Mouse (Mus musculus): ENCODE data around the gene Itih5. TPM values are rescaled to one million over a fixed set of nuclear protein-coding genes. Genes with fewer than 3 reads are reported as not detected.
A peak's percentile ranks its signal among the peaks of the same experiment; 100 is the strongest.

Gene Itih5
- polyA plus RNA-seq, 1 experiment from 2014 or later = 15.6 TPM

DNA sequence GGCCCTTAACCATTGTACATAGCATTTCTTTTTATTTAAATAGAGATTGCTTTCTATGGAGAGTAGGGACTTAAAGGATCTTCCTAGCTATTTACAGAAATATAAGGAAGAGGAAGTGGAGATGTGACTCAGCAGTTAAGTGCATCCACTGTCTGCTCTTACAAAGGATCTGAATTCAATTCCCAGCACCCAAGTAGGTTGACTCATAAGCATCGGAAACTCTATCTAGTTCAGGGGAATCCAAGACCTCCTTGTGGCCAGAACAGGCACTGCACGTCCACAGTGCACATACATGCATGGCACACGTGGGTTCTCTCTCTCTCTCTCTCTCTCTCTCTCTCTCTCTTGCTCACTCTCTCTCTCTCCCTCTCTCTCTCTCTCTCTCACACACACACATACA lies 41.8 kb downstream of the Itih5 start:
- no peaks in the 10 kb centered on the region for H3K9me3 ChIP-seq (ENCODE audit: control insufficient read depth, low read depth, low read length)
- H3K27me3 ChIP-seq (ENCODE audit: control insufficient read depth, insufficient read depth, low read length) = no peaks in the 10 kb centered on the region
- no peak overlapping the region for H3K27ac ChIP-seq (ENCODE audit: low read length)
- no peaks in the 10 kb centered on the region for H3K36me3 ChIP-seq (ENCODE audit: control insufficient read depth, insufficient read depth, low read length)
- no peak overlapping the region for H3K4me2 ChIP-seq (replicated peaks; ENCODE audit: low read depth, low read length)
- WGBS = 79% methylated on average over 3 of the region's 3 CpGs
- no peak overlapping the region for H3K9ac ChIP-seq (replicated peaks; ENCODE audit: low read depth, low read length)
- no peak for ATAC-seq (ENCODE audit: insufficient number of reproducible peaks, insufficient read depth, low FRiP score, low read depth)
- no peak overlapping the region for H3K4me3 ChIP-seq (ENCODE audit: low read depth, low read length)
- H3K4me1 ChIP-seq (ENCODE audit: control insufficient read depth, insufficient read depth, low read length) = no peaks in the 10 kb centered on the region

DNA sequence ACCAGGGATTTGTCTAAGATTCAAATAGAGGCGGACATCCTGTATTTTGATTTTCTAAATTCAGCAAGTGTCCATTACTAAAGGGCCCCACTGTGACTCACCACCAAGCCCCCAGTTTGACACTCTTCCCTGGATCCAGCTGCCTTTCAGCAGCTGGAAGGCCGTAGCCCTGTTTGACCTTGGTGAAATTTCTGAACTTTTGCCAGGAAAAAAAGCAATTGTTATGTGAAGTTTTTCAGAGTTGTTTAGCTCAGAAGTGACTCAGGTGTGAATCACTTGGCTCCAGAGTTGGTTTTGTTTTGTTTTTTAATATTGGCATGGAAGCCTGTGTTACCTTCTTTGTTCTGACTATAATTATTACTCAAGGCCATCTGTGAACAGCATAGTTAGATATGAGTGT lies 46.0 kb downstream of the Itih5 start:
- H3K36me3 ChIP-seq (ENCODE audit: control insufficient read depth, insufficient read depth, low read length) = no peaks in the 10 kb centered on the region
- H3K9me3 ChIP-seq (ENCODE audit: control insufficient read depth, low read depth, low read length) = no peaks in the 10 kb centered on the region
- no peaks in the 10 kb centered on the region for H3K4me1 ChIP-seq (ENCODE audit: control insufficient read depth, insufficient read depth, low read length)
- H3K27ac ChIP-seq (ENCODE audit: low read length) = no peak overlapping the region
- 69% methylated on average over 2 of the region's 2 CpGs for WGBS
- H3K4me3 ChIP-seq (ENCODE audit: low read depth, low read length) = no peak overlapping the region
- ATAC-seq (ENCODE audit: insufficient number of reproducible peaks, insufficient read depth, low FRiP score, low read depth) = no peak
- H3K27me3 ChIP-seq (ENCODE audit: control insufficient read depth, insufficient read depth, low read length) = no peaks in the 10 kb centered on the region
- H3K9ac ChIP-seq (replicated peaks; ENCODE audit: low read depth, low read length) = no peak overlapping the region
- no peak overlapping the region for H3K4me2 ChIP-seq (replicated peaks; ENCODE audit: low read depth, low read length)

DNA sequence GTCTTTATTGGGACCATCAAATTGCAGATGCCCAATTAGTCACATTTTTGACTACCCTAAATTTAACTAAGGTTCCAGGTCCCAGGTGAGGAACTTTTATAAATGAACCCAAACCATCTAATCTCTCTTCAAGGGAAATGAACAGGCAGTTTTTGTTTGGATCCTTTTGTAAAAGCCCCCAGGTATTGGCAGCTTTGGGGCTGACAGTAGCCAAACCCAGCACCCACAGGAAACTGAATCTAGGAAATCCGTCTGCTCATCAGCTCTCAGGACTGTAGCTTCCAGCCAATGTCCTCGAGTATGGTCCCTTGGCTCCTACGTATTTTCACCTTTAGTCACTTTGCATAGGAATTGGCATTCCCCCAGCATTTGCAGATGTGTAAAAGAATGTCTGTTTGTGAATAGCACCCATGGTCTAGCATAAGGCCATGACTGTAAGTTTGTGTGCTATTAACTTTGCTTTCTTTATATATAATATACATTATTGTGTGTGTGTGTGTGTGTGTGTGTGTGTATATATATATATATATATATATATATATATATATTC lies 47.4 kb downstream of the Itih5 start:
- Histone ChIP-seq H3K4me3 (ENCODE audit: low read depth, low read length) (no peak overlapping the region), H3K4me2 (replicated peaks; ENCODE audit: low read depth, low read length) (no peak overlapping the region), H3K27me3 (ENCODE audit: control insufficient read depth, insufficient read depth, low read length) (no peaks in the 10 kb centered on the region), H3K36me3 (ENCODE audit: control insufficient read depth, insufficient read depth, low read length) (no peaks in the 10 kb centered on the region), H3K9ac (replicated peaks; ENCODE audit: low read depth, low read length) (no peak overlapping the region), H3K9me3 (ENCODE audit: control insufficient read depth, low read depth, low read length) (no peaks in the 10 kb centered on the region), H3K27ac (ENCODE audit: low read length) (no peak overlapping the region), H3K4me1 (ENCODE audit: control insufficient read depth, insufficient read depth, low read length) (no peaks in the 10 kb centered on the region)
- 54% methylated on average over 3 of the region's 3 CpGs for WGBS
- ATAC-seq (ENCODE audit: insufficient number of reproducible peaks, insufficient read depth, low FRiP score, low read depth) = no peak

DNA sequence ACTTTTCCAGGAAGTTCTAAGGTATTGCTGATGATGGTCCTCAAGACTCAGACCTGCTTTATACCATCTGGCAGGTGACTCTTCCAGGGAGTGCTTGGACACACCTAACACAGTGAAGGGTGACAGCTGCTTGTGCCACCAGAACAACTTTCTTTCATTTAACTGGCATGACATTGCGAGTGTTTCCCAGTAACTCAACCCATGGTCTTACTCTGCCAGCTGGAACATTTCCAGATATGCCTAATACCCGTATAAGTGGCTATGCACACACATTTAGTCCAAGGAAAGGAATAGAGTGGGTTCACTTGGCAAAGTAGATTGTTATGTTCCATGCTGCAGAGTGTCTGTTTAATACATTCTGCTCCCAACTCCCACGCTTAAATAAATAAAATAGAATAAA lies 50.9 kb downstream of the Itih5 start:
- Histone ChIP-seq H3K27me3 (ENCODE audit: control insufficient read depth, insufficient read depth, low read length) (no peaks in the 10 kb centered on the region), H3K4me3 (ENCODE audit: low read depth, low read length) (no peak overlapping the region), H3K9me3 (ENCODE audit: control insufficient read depth, low read depth, low read length) (no peaks in the 10 kb centered on the region), H3K9ac (replicated peaks; ENCODE audit: low read depth, low read length) (no peak overlapping the region), H3K4me1 (ENCODE audit: control insufficient read depth, insufficient read depth, low read length) (no peaks in the 10 kb centered on the region), H3K36me3 (ENCODE audit: control insufficient read depth, insufficient read depth, low read length) (no peaks in the 10 kb centered on the region), H3K4me2 (replicated peaks; ENCODE audit: low read depth, low read length) (no peak overlapping the region), H3K27ac (ENCODE audit: low read length) (no peak overlapping the region)
- no peak for ATAC-seq (ENCODE audit: insufficient number of reproducible peaks, insufficient read depth, low FRiP score, low read depth)
- 64% methylated on average over 3 of the region's 3 CpGs for WGBS

DNA sequence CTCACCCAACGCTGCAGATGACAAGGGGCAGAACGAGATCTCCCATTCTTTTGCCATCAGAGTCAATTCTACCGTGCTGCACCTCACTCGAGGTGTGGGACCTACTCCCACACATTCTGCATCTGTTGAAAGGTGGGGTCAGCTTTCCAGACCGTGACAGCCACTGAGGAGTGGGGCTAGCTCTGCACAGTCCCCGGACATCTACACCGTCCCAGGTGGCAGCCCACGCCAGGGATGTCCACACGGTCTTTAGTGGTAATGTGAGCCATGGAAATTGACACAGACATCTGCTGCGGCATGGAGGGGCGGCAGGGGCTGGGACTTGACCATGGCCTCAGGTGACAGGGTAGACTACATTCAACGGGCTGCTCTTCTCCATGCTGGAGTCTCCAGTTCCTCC lies 60.1 kb downstream of the Itih5 start:
- no peaks in the 10 kb centered on the region for H3K9me3 ChIP-seq (ENCODE audit: control insufficient read depth, low read depth, low read length)
- no peaks in the 10 kb centered on the region; the same call in 1 of the 2 replicates for H3K4me1 ChIP-seq (ENCODE audit: control insufficient read depth, insufficient read depth, low read length)
- no peak overlapping the region for H3K9ac ChIP-seq (replicated peaks; ENCODE audit: low read depth, low read length)
- 87% methylated on average over 12 of the region's 12 CpGs for WGBS
- no peaks in the 10 kb centered on the region for H3K36me3 ChIP-seq (ENCODE audit: control insufficient read depth, insufficient read depth, low read length)
- H3K4me3 ChIP-seq (ENCODE audit: low read depth, low read length) = no peak overlapping the region
- no peak overlapping the region for H3K27ac ChIP-seq (ENCODE audit: low read length)
- no peak for ATAC-seq (ENCODE audit: insufficient number of reproducible peaks, insufficient read depth, low FRiP score, low read depth)
- no peak overlapping the region for H3K4me2 ChIP-seq (replicated peaks; ENCODE audit: low read depth, low read length)
- H3K27me3 ChIP-seq (ENCODE audit: control insufficient read depth, insufficient read depth, low read length) = no peaks in the 10 kb centered on the region

DNA sequence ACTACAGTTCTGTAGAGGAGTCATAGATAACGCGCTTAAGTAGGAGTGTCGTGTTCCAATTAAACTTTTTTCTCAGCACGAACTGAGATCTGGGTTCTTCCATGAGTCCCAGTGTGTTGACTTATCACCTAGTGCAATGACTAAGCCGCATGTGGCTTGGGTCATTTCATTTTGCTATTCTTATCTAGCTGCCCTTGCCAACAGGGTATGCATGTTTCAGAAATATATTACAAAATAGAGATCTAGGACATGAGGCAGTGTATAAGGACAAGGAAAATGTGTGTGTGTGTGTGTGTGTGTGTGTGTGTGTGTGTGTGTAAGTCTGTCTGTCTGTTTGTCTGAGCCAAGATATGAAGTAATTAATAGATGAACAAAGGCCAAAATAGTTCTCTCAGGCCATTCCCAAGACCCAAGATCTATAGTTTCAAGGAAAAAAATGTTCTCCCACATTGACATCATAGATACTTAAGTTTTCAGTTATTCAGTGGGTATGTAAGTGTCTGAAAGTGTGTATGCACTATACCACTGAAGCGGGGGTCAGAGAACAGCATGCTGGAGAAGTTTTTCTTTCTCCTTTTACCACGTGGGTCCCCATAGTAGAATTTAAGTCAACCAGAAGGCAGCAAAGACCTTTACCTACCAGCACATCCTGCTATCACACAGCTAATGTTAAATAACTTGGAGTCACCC lies 62.6 kb downstream of the Itih5 start:
- Histone ChIP-seq H3K36me3 (ENCODE audit: control insufficient read depth, insufficient read depth, low read length) (no peaks in the 10 kb centered on the region), H3K4me1 (ENCODE audit: control insufficient read depth, insufficient read depth, low read length) (no peaks in the 10 kb centered on the region; the same call in 1 of the 2 replicates), H3K9me3 (ENCODE audit: control insufficient read depth, low read depth, low read length) (no peaks in the 10 kb centered on the region), H3K4me3 (ENCODE audit: low read depth, low read length) (no peak overlapping the region), H3K27ac (ENCODE audit: low read length) (no peak overlapping the region), H3K9ac (replicated peaks; ENCODE audit: low read depth, low read length) (no peak overlapping the region), H3K27me3 (ENCODE audit: control insufficient read depth, insufficient read depth, low read length) (no peaks in the 10 kb centered on the region), H3K4me2 (replicated peaks; ENCODE audit: low read depth, low read length) (no peak overlapping the region)
- ATAC-seq (ENCODE audit: insufficient number of reproducible peaks, insufficient read depth, low FRiP score, low read depth) = no peak
- WGBS = 82% methylated on average over 7 of the region's 7 CpGs

DNA sequence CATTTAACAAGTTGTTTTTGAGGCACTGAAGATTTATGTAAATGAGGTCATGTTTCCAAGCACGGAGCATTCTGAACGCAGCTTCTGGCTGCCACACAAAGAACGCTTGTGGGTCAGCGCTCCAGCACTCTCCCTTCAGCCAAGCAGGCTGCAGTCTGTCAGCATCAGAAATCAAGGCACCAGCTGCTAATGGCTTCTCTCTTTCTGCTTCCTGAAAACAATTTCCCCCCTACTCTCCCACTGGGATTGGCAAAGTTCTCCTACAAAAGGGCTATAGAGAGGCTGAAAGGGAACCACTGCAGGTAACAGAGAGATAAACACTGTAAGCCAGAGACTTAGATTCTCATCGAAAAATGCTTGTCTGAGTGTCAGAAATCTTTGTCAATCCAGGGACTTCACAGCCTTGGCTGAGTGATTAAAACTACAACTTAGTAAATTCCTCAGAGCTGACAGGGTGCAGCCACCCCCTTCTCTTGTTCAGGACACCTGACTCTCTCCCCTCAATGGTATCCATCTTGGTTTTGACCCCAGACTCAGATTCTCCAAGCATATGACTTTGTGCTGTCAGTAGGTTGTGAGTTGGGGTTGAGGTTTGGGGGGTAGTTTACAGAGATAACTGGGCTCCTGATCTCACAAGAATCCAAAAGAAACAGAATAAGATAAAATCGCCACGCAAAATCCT lies 63.3 kb downstream of the Itih5 start:
- Histone ChIP-seq H3K36me3 (ENCODE audit: control insufficient read depth, insufficient read depth, low read length) (no peaks in the 10 kb centered on the region), H3K27me3 (ENCODE audit: control insufficient read depth, insufficient read depth, low read length) (no peaks in the 10 kb centered on the region), H3K9ac (replicated peaks; ENCODE audit: low read depth, low read length) (0 out of 2 replicates have a peak overlapping the region, but pooled peaks have one; percentile 10), H3K9me3 (ENCODE audit: control insufficient read depth, low read depth, low read length) (no peaks in the 10 kb centered on the region), H3K4me2 (replicated peaks; ENCODE audit: low read depth, low read length) (no peak overlapping the region), H3K4me1 (ENCODE audit: control insufficient read depth, insufficient read depth, low read length) (no peaks in the 10 kb centered on the region; the same call in 1 of the 2 replicates), H3K27ac (ENCODE audit: low read length) (peak overlapping the region; percentile 36; the same call in 1 of the 2 replicates), H3K4me3 (ENCODE audit: low read depth, low read length) (no peak overlapping the region)
- WGBS = 46% methylated on average over 7 of the region's 7 CpGs
- peak; percentile 35; the same call in 1 of the 2 replicates for ATAC-seq (ENCODE audit: insufficient number of reproducible peaks, insufficient read depth, low FRiP score, low read depth)

DNA sequence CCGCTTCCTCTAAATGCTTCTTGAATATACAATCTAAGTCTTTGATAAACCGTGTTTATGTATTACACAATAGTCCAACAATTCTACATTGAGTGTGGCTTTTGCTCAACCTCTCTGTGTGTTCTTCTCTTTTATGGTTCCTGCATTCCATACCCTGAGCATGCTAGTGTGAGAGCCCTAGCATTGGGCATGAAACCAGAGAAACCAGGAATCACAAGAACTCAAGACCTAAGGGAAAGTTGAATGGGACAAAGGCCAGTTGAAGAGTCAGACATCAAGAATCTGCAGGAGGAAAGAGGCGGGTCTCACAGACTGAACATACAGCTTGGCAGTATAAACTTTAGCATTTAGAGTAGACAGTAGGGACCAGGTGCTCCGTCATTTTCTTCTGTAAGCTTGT lies 68.5 kb downstream of the Itih5 start:
- H3K27ac ChIP-seq (ENCODE audit: low read length) = no peak overlapping the region
- no peak overlapping the region for H3K4me3 ChIP-seq (ENCODE audit: low read depth, low read length)
- no peaks in the 10 kb centered on the region for H3K4me1 ChIP-seq (ENCODE audit: control insufficient read depth, insufficient read depth, low read length)
- no peaks in the 10 kb centered on the region for H3K36me3 ChIP-seq (ENCODE audit: control insufficient read depth, insufficient read depth, low read length)
- no peak for ATAC-seq (ENCODE audit: insufficient number of reproducible peaks, insufficient read depth, low FRiP score, low read depth)
- no peaks in the 10 kb centered on the region for H3K27me3 ChIP-seq (ENCODE audit: control insufficient read depth, insufficient read depth, low read length)
- WGBS = 73% methylated on average over 4 of the region's 4 CpGs
- H3K9me3 ChIP-seq (ENCODE audit: control insufficient read depth, low read depth, low read length) = no peaks in the 10 kb centered on the region
- no peak overlapping the region for H3K4me2 ChIP-seq (replicated peaks; ENCODE audit: low read depth, low read length)
- H3K9ac ChIP-seq (replicated peaks; ENCODE audit: low read depth, low read length) = no peak overlapping the region

Data from stomach, embryonic 14.5 days (tissue).